Mouse (Mus musculus) induced T-regulatory cell, adult 2 months (primary cell): ENCODE data around the gene Scg3.

Experiments
- DNase-seq: peaks from one replicate; pipeline ENCODE4 v3.0.0-alpha.2; 2012; ENCODE audit warnings: low read depth

Scg3 gene

GRCm38 (mm10) chr9:75625556-75626307 lies 58.1 kb downstream of the Scg3 start, which contains the start of gene Lysmd2:
Gene Lysmd2, plus strand, starts transcription at chr9:75625741.
- peak; percentile 71 for DNase-seq

- DNase-seq, result peak; percentile 37
These were observed 58.8 kb downstream of the Scg3 start for GRCm38 (mm10) chr9:75624983-75625555.

GRCm38 (mm10) chr9:75621428-75621827 lies 62.4 kb downstream of the Scg3 start:
- DNase-seq, result peak; percentile 10

GRCm38 (mm10) chr9:75619761-75620160 lies 64.1 kb downstream of the Scg3 start:
- peak; percentile 30 for DNase-seq

GRCm38 (mm10) chr9:75618836-75619400 lies 64.9 kb downstream of the Scg3 start:
- DNase-seq, result no peak

- DNase-seq, result no peak
These were observed 67.3 kb downstream of the Scg3 start for GRCm38 (mm10) chr9:75616560-75616959.

- no peak for DNase-seq
These were observed 73.0 kb downstream of the Scg3 start, which contains the start of gene Tmod2 for GRCm38 (mm10) chr9:75610571-75611493. Gene Tmod2, minus strand, starts transcription at chr9:75611325.

- no peak for DNase-seq
These were observed 73.9 kb downstream of the Scg3 start for GRCm38 (mm10) chr9:75609965-75610364.

- DNase-seq, result no peak
These were observed 74.4 kb downstream of the Scg3 start for GRCm38 (mm10) chr9:75609505-75609904.

GRCm38 (mm10) chr9:75607496-75607895 lies 76.4 kb downstream of the Scg3 start:
- no peak for DNase-seq

GRCm38 (mm10) chr9:75601510-75601909 lies 82.3 kb downstream of the Scg3 start:
- DNase-seq, result no peak

- DNase-seq, result no peak
These were observed 83.5 kb downstream of the Scg3 start for GRCm38 (mm10) chr9:75600166-75600934.

- DNase-seq, result no peak
These were observed 84.5 kb downstream of the Scg3 start for GRCm38 (mm10) chr9:75599191-75599841.

GRCm38 (mm10) chr9:75597596-75597995 lies 86.3 kb downstream of the Scg3 start:
- no peak for DNase-seq

GRCm38 (mm10) chr9:75597036-75597435 lies 86.8 kb downstream of the Scg3 start:
- no peak for DNase-seq

- peak; percentile 7 for DNase-seq
These were observed 90.4 kb downstream of the Scg3 start for GRCm38 (mm10) chr9:75593481-75593880.
